ENCODE assay signal across 24 mouse cellular contexts in the genomic region with DNA sequence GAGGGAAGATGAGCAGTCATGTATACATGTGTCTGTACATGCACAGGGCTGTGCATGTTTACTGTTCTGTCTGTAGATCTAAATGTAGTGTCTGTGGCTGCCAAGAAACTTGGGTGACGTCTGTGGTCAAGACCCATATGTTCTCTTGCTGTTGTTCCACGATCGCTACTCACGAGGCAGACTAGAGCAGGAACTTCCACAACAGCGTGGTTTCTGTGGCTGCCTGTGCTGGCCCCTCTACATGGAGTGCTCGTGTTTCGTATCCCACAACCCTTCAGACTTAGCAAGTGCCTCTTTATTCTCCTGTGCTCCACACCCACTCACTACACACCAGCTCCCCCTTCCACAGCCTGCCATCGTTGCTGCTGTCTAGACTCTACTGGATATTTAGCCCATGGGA.
"Had no signal": no experiment of that assay in that cellular context is flagged by ENCODE, and none has a peak within 500 bp of the region (broad histone marks: within the 10 kb centered on the region; RNA-seq: fewer than 3 reads in every experiment).

No protein-coding gene starts in this region.

- H3K4me2 ChIP-seq: heart, embryonic 12.5 days; hindbrain, embryonic 12.5 days; hindbrain, embryonic 14.5 days; intestine, embryonic 15.5 days; limb, embryonic 13.5 days; limb, embryonic 15.5 days; liver, embryonic 12.5 days had no signal

- H3K9ac ChIP-seq: heart, embryonic 12.5 days; hindbrain, embryonic 12.5 days; hindbrain, embryonic 14.5 days; intestine, embryonic 15.5 days; limb, embryonic 13.5 days; limb, embryonic 15.5 days; liver, embryonic 12.5 days; liver, embryonic 14.5 days had no signal

- H3K27me3 ChIP-seq: heart, embryonic 12.5 days; hindbrain, embryonic 12.5 days; intestine, embryonic 15.5 days; limb, embryonic 13.5 days; limb, embryonic 15.5 days; liver, embryonic 12.5 days had no signal

- H3K27ac ChIP-seq: heart, embryonic 10.5 days; hindbrain, embryonic 10.5 days; hindbrain, embryonic 12.5 days; hindbrain, embryonic 14.5 days; intestine, embryonic 15.5 days; layer of hippocampus, adult 2 months; limb, embryonic 13.5 days; limb, embryonic 15.5 days; liver, embryonic 12.5 days; liver, embryonic 14.5 days had no signal

- H3K4me1 ChIP-seq: hindbrain, embryonic 10.5 days; hindbrain, embryonic 12.5 days; intestine, embryonic 15.5 days; limb, embryonic 13.5 days; limb, embryonic 15.5 days; liver, embryonic 12.5 days had no signal

- DNase-seq: gastrocnemius, postnatal 14 days; gastrocnemius, postnatal 36 days; heart, postnatal 10 days; heart, postnatal 4 days; kidney, adult 18-20 months; kidney, adult 8-10 months; kidney, postnatal 10 days; kidney, postnatal 25 days; kidney, postnatal 4 days; left cerebral cortex, postnatal 4 days had no signal

- ATAC-seq: hindbrain, embryonic 16.5 days; inflammation-experienced regulatory T-cells, adult 6 months; intestine, embryonic 15.5 days; intestine, postnatal 0 days; liver, embryonic 12.5 days had no signal

- H3K9me3 ChIP-seq: heart, embryonic 10.5 days; heart, embryonic 12.5 days; hindbrain, embryonic 10.5 days; hindbrain, embryonic 12.5 days; intestine, embryonic 15.5 days; limb, embryonic 13.5 days; limb, embryonic 15.5 days; liver, embryonic 12.5 days had no signal

- H3K4me3 ChIP-seq: heart, embryonic 10.5 days; heart, embryonic 12.5 days; hindbrain, embryonic 10.5 days; hindbrain, embryonic 12.5 days; intestine, embryonic 15.5 days; layer of hippocampus, adult 2 months; limb, embryonic 13.5 days; limb, embryonic 15.5 days; liver, embryonic 12.5 days had no signal
